Mouse (Mus musculus): ENCODE results near the gene B630019K06Rik.
"Not testable (repeated sequence)": the region's sequence is repeated elsewhere in the genome, so short reads cannot be mapped to it uniquely, and the experiment has no call there.

Gene B630019K06Rik

GRCm38 (mm10) chrX:8892343-8893155, at the start of gene B630019K06Rik:
Gene B630019K06Rik (plus strand): TSS chrX:8892382.
- peak; percentile 76 for DNase-seq (ENCODE audit: low spot score)

DNA sequence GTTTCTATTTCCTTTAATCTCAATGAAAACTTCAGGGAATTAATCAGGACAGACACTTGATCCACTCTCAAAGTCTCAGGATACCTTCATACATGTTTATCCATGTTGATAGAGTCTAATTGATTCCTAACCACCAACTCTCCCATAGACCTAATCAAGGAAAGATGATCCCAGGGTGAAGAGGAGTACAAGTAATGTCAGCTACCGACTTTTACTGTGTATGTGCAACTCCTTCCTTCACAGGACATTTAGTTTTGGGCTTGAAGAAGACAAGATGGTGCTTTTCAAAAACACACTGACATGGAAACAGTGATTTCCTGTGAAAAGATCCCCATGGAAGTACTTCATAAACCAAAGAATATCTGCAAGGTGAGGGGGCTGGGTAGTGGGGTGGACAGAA, 48.5 kb upstream of the B630019K06Rik start, which contains the start of gene Gm6592:
Gene Gm6592 (plus strand): TSS at position 301 of the 400 bp plus-strand sequence.
- DNase-seq (ENCODE audit: low spot score) = no peak

- no peak for DNase-seq (ENCODE audit: low spot score)
These were observed 39.7 kb upstream of the B630019K06Rik start for GRCm38 (mm10) chrX:8852486-8852885.

DNA sequence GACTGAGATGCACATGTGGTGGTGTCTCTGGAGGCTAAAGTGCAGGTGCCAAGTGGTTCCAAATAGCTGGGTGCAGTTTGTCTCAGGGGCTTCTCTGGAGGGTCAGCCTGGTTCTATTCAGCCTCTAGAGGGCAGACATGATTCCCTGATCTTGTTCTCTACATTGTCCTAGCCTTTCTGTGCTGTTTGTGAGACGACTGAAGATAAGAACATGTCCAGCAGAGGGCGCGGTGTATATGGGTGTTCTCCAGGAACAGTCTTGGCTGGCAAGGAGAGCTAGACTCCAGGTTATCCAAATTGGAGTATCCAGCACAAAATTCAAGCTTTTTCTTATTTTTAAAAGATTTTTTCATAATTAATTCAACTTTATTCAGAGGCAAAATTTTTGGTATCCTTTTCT, 27.9 kb upstream of the B630019K06Rik start:
- peak; percentile 82 for DNase-seq (ENCODE audit: low spot score)

DNA sequence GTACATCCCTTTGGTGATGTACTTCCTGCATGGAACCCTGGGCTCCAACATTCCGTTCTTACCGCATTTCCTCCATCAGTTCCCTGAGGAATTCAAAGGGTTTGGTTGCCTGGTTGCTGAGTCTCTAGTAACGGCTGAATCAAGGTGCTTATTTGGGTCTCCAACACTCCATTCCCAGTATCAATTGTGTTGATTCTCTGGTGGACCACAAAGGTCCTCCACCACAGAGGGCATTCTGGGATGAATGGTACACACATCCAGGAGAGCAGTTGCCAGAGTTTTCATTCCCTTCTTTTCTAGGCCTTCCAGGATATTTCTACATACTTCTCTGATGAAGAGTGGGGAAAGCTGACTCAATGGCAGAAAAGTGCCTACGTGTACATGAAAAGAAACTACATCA, 18.2 kb upstream of the B630019K06Rik start, which contains the start of gene Gm5751:
Gene Gm5751 (plus strand): TSS at position 301 of the 400 bp plus-strand sequence.
- DNase-seq (ENCODE audit: low spot score) = not testable (repeated sequence)

DNA sequence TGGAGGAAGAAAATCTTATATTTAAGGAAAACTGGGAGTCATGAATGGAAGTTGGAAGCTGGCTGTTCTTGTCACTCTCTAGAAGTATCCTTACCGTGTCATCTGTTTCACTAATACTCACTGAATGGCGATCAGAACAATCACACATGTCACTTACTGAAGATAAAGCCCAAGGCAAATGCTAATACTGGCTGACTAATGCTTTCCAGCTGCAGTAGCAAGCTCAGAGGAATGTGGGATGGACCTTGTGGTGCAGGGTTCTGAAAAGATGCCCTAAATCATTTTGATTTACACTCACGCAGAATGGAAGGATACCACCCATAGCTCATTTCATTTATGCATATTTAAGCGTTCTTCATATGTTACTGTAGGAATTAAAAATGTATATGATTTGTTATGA, 7.8 kb upstream of the B630019K06Rik start:
- DNase-seq (ENCODE audit: low spot score) = no peak

DNA sequence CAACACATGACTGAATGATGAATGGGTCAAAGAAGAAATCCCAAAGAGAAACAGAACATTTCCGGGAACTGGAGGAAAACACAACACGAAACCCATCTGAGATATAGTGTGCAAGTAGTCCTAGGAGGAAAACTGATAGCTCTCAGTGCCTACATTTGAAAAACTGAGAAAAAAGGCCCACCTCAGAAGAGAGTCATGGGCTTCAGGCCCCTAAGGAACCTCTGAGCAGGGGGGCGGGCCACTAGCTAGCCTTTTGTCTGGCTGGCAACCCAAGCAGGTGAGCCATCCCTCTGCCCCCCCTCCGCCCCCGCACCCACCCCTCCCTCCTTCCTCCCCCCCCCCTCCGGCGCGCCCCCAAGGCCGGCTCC, 223 bp upstream of the B630019K06Rik start:
- no peak for DNase-seq (ENCODE audit: low spot score)

- DNase-seq (ENCODE audit: low spot score) = no peak
These were observed 1.0 kb downstream of the B630019K06Rik start for GRCm38 (mm10) chrX:8893182-8893651.

DNA sequence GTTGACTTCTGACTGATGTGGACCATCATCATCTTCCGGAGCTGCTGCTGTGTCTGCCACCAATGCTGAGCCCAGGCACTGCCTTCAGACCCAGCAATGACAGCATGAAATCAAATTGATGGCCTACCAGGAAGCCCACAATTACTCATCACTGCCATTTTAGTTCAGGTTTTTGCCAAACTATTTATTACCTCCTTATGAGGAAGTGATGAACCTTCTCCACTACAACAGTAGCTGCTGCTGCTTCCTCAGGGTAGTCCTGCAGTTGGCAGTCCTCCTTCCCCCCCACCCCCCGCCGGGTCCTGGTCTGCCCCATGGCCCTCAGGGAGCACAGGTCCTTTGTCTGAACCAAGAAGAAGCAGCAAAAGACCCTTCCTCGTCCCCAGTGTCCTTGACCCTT, 8.6 kb downstream of the B630019K06Rik start:
- no peak for DNase-seq (ENCODE audit: low spot score)

DNA sequence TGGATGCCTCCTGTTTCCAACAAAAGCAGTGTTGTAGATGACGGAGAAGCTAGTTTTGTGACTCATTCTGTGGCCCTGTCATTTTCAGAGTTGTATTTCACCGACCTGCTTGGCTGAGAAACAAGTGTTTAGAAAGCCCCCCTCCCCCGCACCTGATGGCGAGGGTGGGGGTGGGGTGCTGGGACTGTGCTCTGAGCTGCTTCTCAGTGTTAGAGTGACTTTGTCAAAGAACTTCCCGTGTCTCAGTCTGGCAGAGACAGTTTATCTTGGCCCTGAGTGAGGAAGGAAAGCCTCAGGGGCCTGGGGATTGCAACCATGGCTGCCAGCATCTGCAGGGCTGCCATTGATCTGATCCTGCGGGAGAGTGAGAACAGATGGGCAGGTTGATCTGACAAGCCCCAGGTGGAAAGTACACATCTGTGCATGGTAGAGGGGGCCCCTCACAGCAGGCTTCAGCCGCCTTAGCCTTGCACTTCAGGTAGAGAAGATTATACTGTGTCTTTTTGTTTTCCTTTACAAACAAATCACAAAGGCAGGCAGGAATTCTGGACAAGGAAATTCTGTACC, 9.8 kb downstream of the B630019K06Rik start:
- no peak for DNase-seq (ENCODE audit: low spot score)

GRCm38 (mm10) chrX:8921080-8921479, 28.9 kb downstream of the B630019K06Rik start:
- no peak for DNase-seq (ENCODE audit: low spot score)

DNA sequence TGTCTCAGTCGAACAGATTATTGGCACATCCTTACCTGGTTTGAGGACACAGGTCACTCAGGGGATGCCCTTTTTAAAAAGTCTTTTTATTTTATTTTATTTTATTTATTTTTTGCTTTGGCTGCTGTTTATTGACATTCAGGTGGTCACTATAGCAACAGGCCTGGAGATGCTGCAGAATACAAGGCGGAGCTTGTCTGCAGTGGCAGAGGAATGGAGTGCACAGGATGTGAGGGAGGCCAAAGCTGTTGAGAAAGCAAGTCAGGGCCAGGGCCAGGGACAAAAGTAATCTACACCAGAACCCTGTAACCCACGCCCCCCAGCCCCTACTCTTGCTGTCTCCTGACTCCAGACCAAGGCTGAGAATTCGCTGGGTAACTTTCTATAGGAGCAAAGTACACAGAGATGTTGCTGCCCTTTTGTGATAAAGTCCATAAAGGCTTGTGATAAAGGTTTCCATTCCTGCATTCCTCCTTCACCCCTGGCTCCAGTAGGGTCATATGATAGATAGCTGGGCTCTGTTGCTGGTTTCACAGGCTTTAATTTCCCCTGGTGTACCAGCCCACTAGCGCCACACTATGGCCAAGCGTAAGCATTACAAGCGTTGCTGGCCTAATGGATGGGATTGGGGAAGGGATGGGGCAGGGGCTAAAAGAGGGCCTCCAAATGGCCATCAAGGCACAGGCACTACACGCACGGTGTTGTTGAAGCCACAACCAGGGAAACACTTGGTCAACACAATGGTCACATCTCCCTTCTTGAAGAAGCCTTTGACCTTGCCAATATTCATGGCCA, 29.8 kb downstream of the B630019K06Rik start:
- peak; percentile 70 for DNase-seq (ENCODE audit: low spot score)

DNA sequence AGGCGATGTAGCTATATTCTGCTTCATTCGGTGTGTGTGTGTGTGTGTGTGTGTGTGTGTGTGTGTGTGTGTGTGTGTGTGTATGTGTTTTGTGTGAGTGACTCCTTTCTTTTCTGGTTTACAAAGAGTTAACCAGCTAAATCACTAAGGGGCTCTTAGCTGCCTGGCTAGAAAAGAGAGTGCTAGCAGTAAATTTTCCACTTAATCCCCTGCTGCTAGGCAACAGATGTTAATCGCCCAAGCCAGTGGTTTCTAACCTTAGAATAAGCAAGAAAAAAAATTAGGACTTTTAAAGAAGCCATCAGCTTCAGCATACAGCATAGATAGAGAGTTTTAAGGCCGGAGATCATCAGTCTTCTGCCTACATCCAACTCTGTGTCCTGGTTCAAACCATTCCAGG, 35.1 kb downstream of the B630019K06Rik start:
- no peak for DNase-seq (ENCODE audit: low spot score)

GRCm38 (mm10) chrX:8944041-8944440, 51.9 kb downstream of the B630019K06Rik start:
- no peak for DNase-seq (ENCODE audit: low spot score)

Measured in testis, postnatal 10 days (tissue).